Mouse (Mus musculus) stomach, postnatal 0 days (tissue): Measurements from ENCODE around the gene Ihh.

Experiments
- CTCF ChIP-seq: IDR thresholded peaks from 2 replicates; pipeline ENCODE4 v1.5.1; 2016; ENCODE audit warnings: antibody characterized with exemption, low read depth, mild to moderate bottlenecking, moderate library complexity
- EP300 ChIP-seq: optimal IDR thresholded peaks from 2 replicates; pipeline ENCODE3; 2016; ENCODE audit warnings: antibody characterized with exemption

- TF ChIP-seq CTCF (no peak), EP300 (no peak)
Measured at GRCm38 (mm10) chr1:74939762-74940161, 11.7 kb downstream of the Ihh start.
